Mouse (Mus musculus) heart, embryonic 14.5 days (tissue): Measurements from ENCODE around the gene Rbm26. TPM values are rescaled to one million over a fixed set of nuclear protein-coding genes. Genes with fewer than 3 reads are reported as not detected.

Source experiments
- ATAC-seq: fragments of 200-750 bp; cut with Nextera tagmentation; 2 replicates; pipeline ENCODE4 v1.8.0; 2017; ENCODE audit warnings: low read depth, moderate TSS enrichment; ENCODE audit not compliant: insufficient number of reproducible peaks, insufficient read depth, low FRiP score
- H3K27ac ChIP-seq, 2 experiments: fragments of 200-500 bp in 1 of 2; fragments of 300-500 bp in 1 of 2; sonication (generic) in 1 of 2; replicated peaks in 1 of 2; 2 replicates each; pipeline ENCODE4 v1.5.1; 2012 to 2014; ENCODE audit warnings: low read depth in 2 of 2, low read length in 2 of 2, control low read depth in 1 of 2, mild to moderate bottlenecking in 1 of 2, mixed read lengths in 1 of 2; ENCODE audit not compliant: control insufficient read depth in 1 of 2, insufficient read depth in 1 of 2
- H3K27me3 ChIP-seq: fragments of 300-500 bp; sonication (generic); 2 replicates; pipeline ENCODE4 v1.6.1; 2014; ENCODE audit warnings: mild to moderate bottlenecking, low read length, control low read depth; ENCODE audit not compliant: control insufficient read depth, insufficient read depth
- H3K36me3 ChIP-seq: fragments of 300-500 bp; sonication (generic); 2 replicates; pipeline ENCODE4 v1.6.1; 2014; ENCODE audit warnings: mild to moderate bottlenecking, control low read depth, low read length, mixed read lengths; ENCODE audit not compliant: control insufficient read depth, insufficient read depth
- H3K4me1 ChIP-seq, 2 experiments: fragments of 200-500 bp in 1 of 2; fragments of 300-500 bp in 1 of 2; sonication (generic) in 1 of 2; 2 replicates each; pipeline ENCODE4 v1.6.1; 2012 to 2014; ENCODE audit warnings: low read length in 2 of 2, control low read depth in 1 of 2, mixed read lengths in 1 of 2; ENCODE audit not compliant: control insufficient read depth in 2 of 2, insufficient read depth in 2 of 2
- H3K4me2 ChIP-seq: fragments of 300-500 bp; sonication (generic); 2 replicates; pipeline ENCODE4 v1.6.1; 2014; ENCODE audit warnings: mild to moderate bottlenecking, low read length
- H3K4me3 ChIP-seq, 2 experiments: fragments of 200-500 bp in 1 of 2; fragments of 300-500 bp in 1 of 2; sonication (generic) in 1 of 2; 2 replicates each; pipeline ENCODE4 v1.5.1; 2012 to 2014; ENCODE audit warnings: low read length in 2 of 2, mild to moderate bottlenecking in 2 of 2, control low read depth in 1 of 2, low read depth in 1 of 2, moderate library complexity in 1 of 2; ENCODE audit not compliant: control insufficient read depth in 1 of 2, insufficient read depth in 1 of 2
- H3K9ac ChIP-seq: fragments of 300-500 bp; sonication (generic); 2 replicates; pipeline ENCODE4 v1.6.1; 2014; ENCODE audit warnings: mild to moderate bottlenecking, low read length
- H3K9me3 ChIP-seq: fragments of 300-500 bp; sonication (generic); 2 replicates; pipeline ENCODE4 v1.6.1; 2016; ENCODE audit warnings: low read length, control low read depth; ENCODE audit not compliant: control insufficient read depth
- WGBS: fragments of 180-500 bp; shearing (Covaris S2); extraction: QIAGEN DNeasy Blood & Tissue Kit; methylation state at CpG from one replicate; pipeline ENCODE4 v1.1.7; 2014; 5-methylcytosine and 5-hydroxymethylcytosine counted together
- polyA plus RNA-seq: library from polyadenylated mRNA; unstranded; fragments of >200 nt; fragmentation: Nextera tagmentation; extraction: Ambion mirVana; gene quantifications from 2 replicates; pipeline ENCODE4 v1.2.1, GENCODE M21; 2014

Gene Rbm26
- polyA plus RNA-seq, 1 experiment from 2014 or later, result 25.9 TPM

DNA sequence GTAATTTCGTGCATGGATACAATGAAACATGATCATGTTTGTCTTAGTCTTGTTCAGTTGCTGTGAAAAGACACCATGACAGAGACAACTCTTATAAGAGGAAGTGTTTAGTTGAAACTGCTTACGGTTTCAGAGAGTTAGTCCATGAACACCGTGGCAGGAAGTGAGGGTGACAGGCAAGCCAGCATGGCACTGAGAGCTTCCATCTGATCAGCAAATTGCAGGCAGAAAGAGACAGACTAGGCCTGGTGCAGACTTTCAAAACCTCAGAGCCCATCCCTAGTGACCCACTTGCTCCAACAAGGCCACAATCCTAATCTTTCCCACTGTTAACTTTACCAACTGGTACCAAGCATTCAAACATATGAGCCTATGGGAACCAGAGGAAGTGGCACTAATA lies 5.7 kb upstream of the Rbm26 start:
- Histone ChIP-seq H3K27me3 (no peaks in the 10 kb centered on the region), H3K36me3 (no peaks in the 10 kb centered on the region), H3K9ac (no peak overlapping the region), H3K27ac (no peak overlapping the region), H3K9me3 (no peaks in the 10 kb centered on the region), H3K4me2 (no peak overlapping the region), H3K4me3 (no peak overlapping the region), H3K4me1 (no peaks in the 10 kb centered on the region)
- ATAC-seq, result no peak
- WGBS, result 65% methylated on average over 3 of the region's 3 CpGs

GRCm38 (mm10) chr14:105179733-105180132 lies 2.6 kb upstream of the Rbm26 start:
- no peaks in the 10 kb centered on the region for H3K27me3 ChIP-seq
- no peaks in the 10 kb centered on the region for H3K36me3 ChIP-seq
- WGBS, result 86% methylated on average over 3 of the region's 3 CpGs
- no peak for ATAC-seq
- H3K9ac ChIP-seq, result no peak overlapping the region
- no peak overlapping the region for H3K4me3 ChIP-seq
- no peak overlapping the region for H3K27ac ChIP-seq
- peaks cover 0 to 14% of the 10 kb centered on the region in 2 experiments; a peak in 3 of 4 replicates for H3K4me1 ChIP-seq
- no peak overlapping the region for H3K4me2 ChIP-seq
- H3K9me3 ChIP-seq, result no peaks in the 10 kb centered on the region

DNA sequence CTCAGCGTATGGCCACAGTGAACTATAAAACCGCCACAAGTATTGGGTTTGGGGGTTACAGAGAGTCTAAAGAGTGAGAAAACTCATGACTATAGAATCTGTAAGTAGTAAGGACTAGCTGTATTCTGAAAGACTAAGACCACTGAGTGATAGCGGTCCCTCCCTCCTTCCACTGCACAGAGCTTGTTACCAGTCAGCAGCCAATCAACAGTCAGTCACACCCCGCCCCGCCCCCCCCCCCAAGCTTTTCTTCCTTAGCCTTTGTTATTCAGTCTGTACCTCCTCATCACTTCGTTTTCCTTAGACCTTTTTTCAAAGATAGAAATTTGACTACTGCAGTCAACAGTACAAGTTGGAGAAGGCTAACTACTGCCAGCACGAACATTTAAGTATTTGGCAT lies 1.9 kb upstream of the Rbm26 start:
- H3K27ac ChIP-seq, result no peak overlapping the region
- ATAC-seq, result no peak
- no peak overlapping the region for H3K4me2 ChIP-seq
- peaks cover 0 to 15% of the 10 kb centered on the region in 2 experiments; a peak in 3 of 4 replicates for H3K4me1 ChIP-seq
- H3K4me3 ChIP-seq, result no peak overlapping the region
- H3K36me3 ChIP-seq, result no peaks in the 10 kb centered on the region
- no peaks in the 10 kb centered on the region for H3K27me3 ChIP-seq
- no peak overlapping the region for H3K9ac ChIP-seq
- WGBS, result 44% methylated on average over 7 of the region's 7 CpGs
- H3K9me3 ChIP-seq, result no peaks in the 10 kb centered on the region

DNA sequence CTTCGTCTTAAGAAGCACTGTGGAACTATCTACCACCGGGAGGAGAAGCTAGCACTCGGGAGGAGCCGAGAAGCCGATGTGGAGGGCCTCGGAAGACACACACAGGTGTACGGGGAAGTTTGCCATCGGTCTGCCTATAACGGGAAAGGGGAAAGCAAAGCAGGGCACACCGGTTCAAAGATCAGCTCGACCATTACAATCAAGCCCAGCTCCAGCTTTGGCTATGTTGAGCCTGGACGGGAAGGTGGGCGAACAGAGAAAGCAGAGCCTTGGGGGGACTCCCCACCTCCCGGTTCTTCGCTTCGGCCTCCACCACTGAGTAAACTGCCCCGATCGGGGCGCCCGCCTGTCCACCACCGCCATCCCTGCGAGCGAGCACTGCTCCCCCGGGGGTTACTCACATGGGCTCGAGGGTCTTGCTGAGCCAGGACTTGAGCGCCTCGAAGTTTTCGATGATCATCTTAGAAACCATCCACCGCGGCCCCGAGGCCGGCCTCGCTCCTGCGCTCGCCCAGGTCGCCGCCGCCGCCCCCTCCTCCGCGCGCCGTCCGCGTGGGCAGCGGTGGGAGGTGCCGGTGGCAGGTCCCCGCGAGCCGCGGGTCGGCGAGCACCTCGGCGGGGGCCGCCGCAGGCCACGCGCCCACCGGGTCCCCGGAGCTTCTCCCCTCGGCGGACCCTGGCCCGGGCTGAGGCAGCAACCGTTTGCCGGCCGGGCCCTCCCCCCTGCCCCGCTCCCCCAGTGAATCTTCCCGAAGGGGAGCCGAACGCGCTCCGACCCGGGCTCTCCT lies 552 bp downstream of the Rbm26 start:
- Histone ChIP-seq H3K27me3 (no peaks in the 10 kb centered on the region), H3K4me3 (peak overlapping the region; percentile 98), H3K27ac (peak overlapping the region; percentile 88 to 89), H3K4me1 (peaks cover 0 to 26% of the 10 kb centered on the region in 2 experiments; a peak in 3 of 4 replicates), H3K4me2 (peak overlapping the region; percentile 96), H3K36me3 (no peaks in the 10 kb centered on the region), H3K9me3 (no peaks in the 10 kb centered on the region), H3K9ac (peak overlapping the region; percentile 99)
- WGBS, result under 1% methylated on average over 62 of the region's 74 CpGs
- peak; percentile 55 for ATAC-seq

DNA sequence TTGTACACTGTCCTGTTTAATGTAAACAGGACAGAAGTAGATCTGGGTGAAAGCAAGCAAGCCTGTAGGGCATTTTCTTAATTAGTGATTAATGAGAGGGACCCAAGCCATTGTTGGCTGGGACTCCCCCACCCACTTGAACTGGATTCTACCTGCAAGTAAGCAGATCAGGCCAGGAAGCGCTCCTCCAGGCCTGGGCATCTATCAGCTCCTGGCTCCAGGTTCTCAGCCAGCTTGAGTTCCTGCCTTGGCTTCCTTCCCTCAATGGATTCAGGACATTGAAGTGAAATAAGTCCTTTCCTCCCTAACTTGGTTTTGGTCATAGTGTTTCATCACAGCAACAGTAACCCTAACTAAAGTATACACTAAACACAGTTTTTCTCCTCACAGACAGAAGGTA lies 9.9 kb downstream of the Rbm26 start:
- peaks cover 0 to under 1% of the 10 kb centered on the region in 2 experiments; a peak in 1 of 4 replicates for H3K4me1 ChIP-seq
- no peak for ATAC-seq
- H3K36me3 ChIP-seq, result 0 out of 2 replicates have a peak, but pooled peaks cover 3% of the 10 kb centered on the region
- no peak overlapping the region for H3K4me2 ChIP-seq
- 95% methylated on average over 1 of the region's 1 CpGs for WGBS
- no peak overlapping the region for H3K9ac ChIP-seq
- H3K27me3 ChIP-seq, result no peaks in the 10 kb centered on the region
- H3K9me3 ChIP-seq, result no peaks in the 10 kb centered on the region
- no peak overlapping the region for H3K27ac ChIP-seq
- no peak overlapping the region for H3K4me3 ChIP-seq

GRCm38 (mm10) chr14:105164793-105165192 lies 12.3 kb downstream of the Rbm26 start:
- no peaks in the 10 kb centered on the region for H3K9me3 ChIP-seq
- no peak overlapping the region for H3K27ac ChIP-seq
- H3K4me2 ChIP-seq, result no peak overlapping the region
- H3K36me3 ChIP-seq, result 0 out of 2 replicates have a peak, but pooled peaks cover 5% of the 10 kb centered on the region
- no peaks in the 10 kb centered on the region for H3K27me3 ChIP-seq
- H3K4me3 ChIP-seq, result no peak overlapping the region
- WGBS, result 76% methylated on average over 4 of the region's 4 CpGs
- H3K4me1 ChIP-seq, result no peaks in the 10 kb centered on the region
- H3K9ac ChIP-seq, result no peak overlapping the region
- ATAC-seq, result no peak

DNA sequence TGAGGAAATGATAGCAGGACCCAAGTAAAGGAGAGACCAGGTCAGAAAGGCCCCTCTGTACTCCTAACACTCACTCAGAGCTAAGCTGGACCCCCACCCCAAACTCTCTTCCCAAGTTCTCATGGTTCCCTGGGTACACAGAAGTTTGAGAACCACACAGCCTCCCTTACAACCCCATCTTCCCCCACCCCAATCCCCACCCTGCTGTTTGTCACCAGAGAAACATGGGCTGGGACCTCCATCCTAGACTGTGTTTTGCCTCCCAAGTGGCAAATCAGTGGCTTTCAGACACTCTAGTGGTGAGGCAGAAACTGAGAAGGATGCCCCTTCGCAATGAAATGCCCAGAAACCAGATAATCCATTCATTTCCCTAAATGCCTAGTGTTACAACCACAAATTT lies 15.8 kb downstream of the Rbm26 start:
- 100% methylated on average over 1 of the region's 1 CpGs for WGBS
- Histone ChIP-seq H3K27ac (no peak overlapping the region), H3K9ac (no peak overlapping the region), H3K4me2 (no peak overlapping the region), H3K27me3 (no peaks in the 10 kb centered on the region), H3K36me3 (peaks cover 33% of the 10 kb centered on the region), H3K4me1 (no peaks in the 10 kb centered on the region), H3K9me3 (no peaks in the 10 kb centered on the region), H3K4me3 (no peak overlapping the region)
- no peak for ATAC-seq

- WGBS, result 92% methylated on average over 2 of the region's 2 CpGs
- Histone ChIP-seq H3K4me2 (no peak overlapping the region), H3K27ac (no peak overlapping the region), H3K27me3 (no peaks in the 10 kb centered on the region), H3K4me1 (no peaks in the 10 kb centered on the region), H3K4me3 (no peak overlapping the region), H3K36me3 (peaks cover 44% of the 10 kb centered on the region), H3K9me3 (no peaks in the 10 kb centered on the region), H3K9ac (no peak overlapping the region)
- ATAC-seq, result no peak
Measured at GRCm38 (mm10) chr14:105158526-105158925, 18.6 kb downstream of the Rbm26 start.
